Mouse (Mus musculus): ENCODE measurements around the gene Pheta2. TPM values are rescaled to one million over a fixed set of nuclear protein-coding genes. Genes with fewer than 3 reads are reported as not detected.
"Not testable (repeated sequence)": the region's sequence is repeated elsewhere in the genome, so short reads cannot be mapped to it uniquely, and the experiment has no call there.

Gene Pheta2
- polyA plus RNA-seq, 1 experiment from 2014 or later: 13.8 TPM

- DNase-seq: no peak
- WGBS: under 1% methylated on average over 23 of the region's 23 CpGs
- ATAC-seq (ENCODE audit: insufficient read depth): peak; percentile 54
Observed at GRCm38 (mm10) chr15:82353745-82354113, 15.0 kb downstream of the Pheta2 start.

GRCm38 (mm10) chr15:82354126-82354945, 15.6 kb downstream of the Pheta2 start, which contains the start of gene Ndufa6:
Gene Ndufa6 (minus strand): TSS chr15:82354322.
- H3K27me3 ChIP-seq (ENCODE audit: insufficient read depth, low read length): no peaks in the 10 kb centered on the region
- peak within 1 kb of the TSS; percentile 92 for H3K27ac ChIP-seq (ENCODE audit: low read depth)
- H3K4me2 ChIP-seq: peak within 1 kb of the TSS; percentile 95
- no peaks in the 10 kb centered on the region for H3K9me3 ChIP-seq (ENCODE audit: low read depth, low read length)
- 1% methylated on average over 57 of the region's 57 CpGs for WGBS
- DNase-seq: peak; percentile 99
- H3K4me1 ChIP-seq (ENCODE audit: insufficient read depth): no peaks in the 10 kb centered on the region
- H3K4me3 ChIP-seq (ENCODE audit: low read depth, low read length): peak within 1 kb of the TSS; percentile 97
- ATAC-seq (ENCODE audit: insufficient read depth): peak; percentile 100
- H3K36me3 ChIP-seq (ENCODE audit: insufficient read depth): peaks cover 24% of the 10 kb centered on the region
- peak within 1 kb of the TSS; percentile 95 for H3K9ac ChIP-seq
- peak; percentile 98 for TF ChIP-seq CTCF (IDR thresholded peaks at IDR 0.05; ENCODE audit: low read depth)

More at GRCm38 (mm10) chr15:82353745-82354113, 15.0 kb downstream of the Pheta2 start:
- H3K27ac ChIP-seq (ENCODE audit: low read depth): peak overlapping the region; percentile 92
- no peak for TF ChIP-seq CTCF (IDR thresholded peaks at IDR 0.05; ENCODE audit: low read depth)
- H3K4me1 ChIP-seq (ENCODE audit: insufficient read depth): no peaks in the 10 kb centered on the region
- peaks cover 30% of the 10 kb centered on the region for H3K36me3 ChIP-seq (ENCODE audit: insufficient read depth)
- H3K4me2 ChIP-seq: peak overlapping the region; percentile 95
- H3K27me3 ChIP-seq (ENCODE audit: insufficient read depth, low read length): no peaks in the 10 kb centered on the region
- peak overlapping the region; percentile 97 for H3K4me3 ChIP-seq (ENCODE audit: low read depth, low read length)
- peak overlapping the region; percentile 95 for H3K9ac ChIP-seq
- no peaks in the 10 kb centered on the region for H3K9me3 ChIP-seq (ENCODE audit: low read depth, low read length)

GRCm38 (mm10) chr15:82358431-82359260, 19.9 kb downstream of the Pheta2 start:
- H3K4me3 ChIP-seq (ENCODE audit: low read depth, low read length): no peak overlapping the region
- no peaks in the 10 kb centered on the region for H3K4me1 ChIP-seq (ENCODE audit: insufficient read depth)
- no peaks in the 10 kb centered on the region for H3K9me3 ChIP-seq (ENCODE audit: low read depth, low read length)
- DNase-seq: no peak
- 53% methylated on average over 22 of the region's 22 CpGs for WGBS
- H3K4me2 ChIP-seq: no peak overlapping the region
- no peaks in the 10 kb centered on the region for H3K36me3 ChIP-seq (ENCODE audit: insufficient read depth)
- ATAC-seq (ENCODE audit: insufficient read depth): no peak
- H3K27ac ChIP-seq (ENCODE audit: low read depth): peak overlapping the region; percentile 24; the same call in 1 of the 2 replicates
- H3K9ac ChIP-seq: no peak overlapping the region
- no peaks in the 10 kb centered on the region for H3K27me3 ChIP-seq (ENCODE audit: insufficient read depth, low read length)
- no peak for TF ChIP-seq CTCF (IDR thresholded peaks at IDR 0.05; ENCODE audit: low read depth)

- Histone ChIP-seq H3K36me3 (ENCODE audit: insufficient read depth) (no peaks in the 10 kb centered on the region), H3K9ac (no peak overlapping the region), H3K9me3 (ENCODE audit: low read depth, low read length) (no peaks in the 10 kb centered on the region), H3K4me1 (ENCODE audit: insufficient read depth) (no peaks in the 10 kb centered on the region), H3K27me3 (ENCODE audit: insufficient read depth, low read length) (no peaks in the 10 kb centered on the region), H3K4me3 (ENCODE audit: low read depth, low read length) (no peak overlapping the region), H3K27ac (ENCODE audit: low read depth) (no peak overlapping the region), H3K4me2 (no peak overlapping the region)
- WGBS: 62% methylated on average over 11 of the region's 11 CpGs
- DNase-seq: peak; percentile 38
- ATAC-seq (ENCODE audit: insufficient read depth): no peak; the same call in 1 of the 2 replicates
- TF ChIP-seq CTCF (IDR thresholded peaks at IDR 0.05; ENCODE audit: low read depth): peak; percentile 57
Observed at GRCm38 (mm10) chr15:82361459-82362018, 22.8 kb downstream of the Pheta2 start.

GRCm38 (mm10) chr15:82362234-82362633, 23.5 kb downstream of the Pheta2 start:
- TF ChIP-seq CTCF (IDR thresholded peaks at IDR 0.05; ENCODE audit: low read depth): no peak
- DNase-seq (no peak), ATAC-seq (ENCODE audit: insufficient read depth) (no peak)
- Histone ChIP-seq H3K9me3 (ENCODE audit: low read depth, low read length) (no peaks in the 10 kb centered on the region), H3K9ac (no peak overlapping the region), H3K4me1 (ENCODE audit: insufficient read depth) (no peaks in the 10 kb centered on the region), H3K4me2 (no peak overlapping the region), H3K27ac (ENCODE audit: low read depth) (no peak overlapping the region), H3K36me3 (ENCODE audit: insufficient read depth) (no peaks in the 10 kb centered on the region), H3K4me3 (ENCODE audit: low read depth, low read length) (no peak overlapping the region), H3K27me3 (ENCODE audit: insufficient read depth, low read length) (no peaks in the 10 kb centered on the region)
- WGBS: 69% methylated on average over 3 of the region's 4 CpGs

GRCm38 (mm10) chr15:82363801-82364200, 25.1 kb downstream of the Pheta2 start:
- H3K27ac ChIP-seq (ENCODE audit: low read depth); H3K4me3 ChIP-seq (ENCODE audit: low read depth, low read length); H3K27me3 ChIP-seq (ENCODE audit: insufficient read depth, low read length); ATAC-seq (ENCODE audit: insufficient read depth); H3K9me3 ChIP-seq (ENCODE audit: low read depth, low read length); H3K4me1 ChIP-seq (ENCODE audit: insufficient read depth); H3K36me3 ChIP-seq (ENCODE audit: insufficient read depth); DNase-seq; H3K9ac ChIP-seq; H3K4me2 ChIP-seq: not testable (repeated sequence)
- WGBS: 73% methylated on average over 7 of the region's 12 CpGs

- H3K4me3 ChIP-seq (ENCODE audit: low read depth, low read length); H3K27ac ChIP-seq (ENCODE audit: low read depth); DNase-seq; H3K36me3 ChIP-seq (ENCODE audit: insufficient read depth); H3K4me2 ChIP-seq; H3K27me3 ChIP-seq (ENCODE audit: insufficient read depth, low read length); H3K9me3 ChIP-seq (ENCODE audit: low read depth, low read length); ATAC-seq (ENCODE audit: insufficient read depth); H3K9ac ChIP-seq; H3K4me1 ChIP-seq (ENCODE audit: insufficient read depth): not testable (repeated sequence)
- WGBS: 11% methylated on average over 5 of the region's 9 CpGs
Observed at GRCm38 (mm10) chr15:82364561-82364960, 25.8 kb downstream of the Pheta2 start.

Measured in lung, embryonic 14.5 days (tissue).